Mouse (Mus musculus) intestine, embryonic 14.5 days (tissue): ENCODE measurements around the gene Mrpl16. TPM values are rescaled to one million over a fixed set of nuclear protein-coding genes. Genes with fewer than 3 reads are reported as not detected.

ENCODE experiments used
- ATAC-seq: fragments of 200-750 bp; cut with Nextera tagmentation; replicated peaks from 2 replicates; pipeline ENCODE4 v1.8.0; 2017; ENCODE audit warnings: low read depth, moderate number of reproducible peaks, moderate TSS enrichment, moderate library complexity; ENCODE audit not compliant: low FRiP score, low TSS enrichment
- DNase-seq: peaks from one replicate; pipeline ENCODE4 v3.0.0-alpha.2; 2018; ENCODE audit warnings: low spot score
- H3K27ac ChIP-seq: fragments of 300-500 bp; sonication (generic); 2 replicates; pipeline ENCODE4 v1.5.1; 2014; ENCODE audit warnings: low read depth, mild to moderate bottlenecking, control low read depth
- H3K27me3 ChIP-seq: fragments of 300-500 bp; sonication (generic); replicated peaks from 2 replicates; pipeline ENCODE4 v1.6.1; 2014; ENCODE audit warnings: low read length, control low read depth; ENCODE audit not compliant: control insufficient read depth, insufficient read depth
- H3K36me3 ChIP-seq: fragments of 300-500 bp; sonication (generic); 2 replicates; pipeline ENCODE4 v1.6.1; 2014; ENCODE audit warnings: low read length, control low read depth; ENCODE audit not compliant: control insufficient read depth, insufficient read depth
- H3K4me1 ChIP-seq: fragments of 300-500 bp; sonication (generic); replicated peaks from 2 replicates; pipeline ENCODE4 v1.6.1; 2014; ENCODE audit warnings: low read length, control low read depth, mixed read lengths; ENCODE audit not compliant: control insufficient read depth, insufficient read depth
- H3K4me2 ChIP-seq: fragments of 300-500 bp; sonication (generic); 2 replicates; pipeline ENCODE4 v1.6.1; 2014; ENCODE audit warnings: low read length
- H3K4me3 ChIP-seq: fragments of 300-500 bp; sonication (generic); 2 replicates; pipeline ENCODE4 v1.5.1; 2014; ENCODE audit warnings: low read depth, low read length, control low read depth, mixed read lengths
- H3K9ac ChIP-seq: fragments of 300-500 bp; sonication (generic); 2 replicates; pipeline ENCODE4 v1.6.1; 2014; ENCODE audit warnings: mild to moderate bottlenecking, low read length
- H3K9me3 ChIP-seq: fragments of 300-500 bp; sonication (generic); 2 replicates; pipeline ENCODE4 v1.6.1; 2016; ENCODE audit warnings: low read length, control low read depth; ENCODE audit not compliant: control insufficient read depth
- WGBS: fragments of 180-500 bp; shearing (Covaris S2); extraction: QIAGEN DNeasy Blood & Tissue Kit; methylation state at CpG from one replicate; pipeline ENCODE4 v1.1.7; 2014; 5-methylcytosine and 5-hydroxymethylcytosine counted together
- polyA plus RNA-seq: library from polyadenylated mRNA; unstranded; fragments of >200 nt; fragmentation: Nextera tagmentation; extraction: Ambion mirVana; gene quantifications from 2 replicates; pipeline ENCODE4 v1.2.1, GENCODE M21; 2014

Mrpl16 gene
- polyA plus RNA-seq, 1 experiment from 2014 or later = 67.1 TPM

DNA sequence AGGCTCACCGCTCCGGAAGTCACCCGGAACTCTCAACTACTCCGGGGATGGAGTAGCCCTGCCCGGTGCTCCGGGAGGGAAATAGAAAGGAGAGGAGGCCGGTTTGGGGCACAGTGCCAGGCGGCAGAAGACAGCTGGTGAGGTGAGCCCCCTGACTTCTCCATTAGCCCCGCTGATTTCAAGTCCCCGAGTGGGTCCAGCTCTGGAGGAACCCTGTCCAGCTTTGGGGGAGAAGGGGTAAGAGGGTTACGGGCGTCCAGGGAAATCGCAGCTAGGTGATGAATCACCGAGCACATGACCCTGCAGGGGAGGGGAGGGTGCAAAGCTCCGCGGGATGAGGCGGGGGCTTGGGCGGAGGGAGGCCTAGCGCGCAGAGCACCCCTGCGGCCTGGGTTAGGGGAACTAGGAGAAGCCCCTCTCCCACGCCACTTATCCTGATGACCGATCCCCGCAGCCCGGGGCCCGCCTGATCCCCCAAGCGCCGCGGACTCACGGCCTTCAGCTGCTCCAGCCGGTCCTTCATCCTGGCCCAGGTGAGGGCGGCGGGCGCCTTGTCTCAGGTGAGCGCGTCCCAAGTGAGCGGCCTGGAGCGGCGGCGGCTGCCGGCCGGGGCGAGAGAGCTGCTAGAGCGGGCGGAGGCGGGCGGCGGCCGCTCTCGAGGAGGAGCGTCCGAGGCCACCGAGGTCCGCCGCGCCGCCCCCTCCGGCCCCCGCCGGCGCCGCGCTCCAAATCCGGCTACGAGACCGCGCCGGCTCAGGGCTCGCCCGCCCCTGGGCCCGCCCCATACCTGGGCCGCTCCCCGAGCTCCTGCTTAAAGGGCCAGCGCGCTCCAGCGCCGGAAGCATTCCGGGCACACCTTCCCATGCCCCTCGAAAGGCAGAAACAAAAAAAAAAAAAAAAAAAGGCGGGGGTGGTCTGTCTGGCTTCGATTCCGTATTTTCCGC is 48.3 kb downstream of the Mrpl16 start:
- Histone ChIP-seq H3K36me3 (no peaks in the 10 kb centered on the region), H3K9ac (peak overlapping the region; percentile 72), H3K27ac (peak overlapping the region; percentile 67), H3K4me2 (peak overlapping the region; percentile 93), H3K9me3 (no peaks in the 10 kb centered on the region), H3K27me3 (0 out of 2 replicates have a peak, but pooled peaks cover 6% of the 10 kb centered on the region), H3K4me3 (peak overlapping the region; percentile 64), H3K4me1 (0 out of 2 replicates have a peak, but pooled peaks cover 3% of the 10 kb centered on the region)
- WGBS = under 1% methylated on average over 59 of the region's 83 CpGs
- peak; percentile 82 for DNase-seq
- peak; percentile 90 for ATAC-seq

DNA sequence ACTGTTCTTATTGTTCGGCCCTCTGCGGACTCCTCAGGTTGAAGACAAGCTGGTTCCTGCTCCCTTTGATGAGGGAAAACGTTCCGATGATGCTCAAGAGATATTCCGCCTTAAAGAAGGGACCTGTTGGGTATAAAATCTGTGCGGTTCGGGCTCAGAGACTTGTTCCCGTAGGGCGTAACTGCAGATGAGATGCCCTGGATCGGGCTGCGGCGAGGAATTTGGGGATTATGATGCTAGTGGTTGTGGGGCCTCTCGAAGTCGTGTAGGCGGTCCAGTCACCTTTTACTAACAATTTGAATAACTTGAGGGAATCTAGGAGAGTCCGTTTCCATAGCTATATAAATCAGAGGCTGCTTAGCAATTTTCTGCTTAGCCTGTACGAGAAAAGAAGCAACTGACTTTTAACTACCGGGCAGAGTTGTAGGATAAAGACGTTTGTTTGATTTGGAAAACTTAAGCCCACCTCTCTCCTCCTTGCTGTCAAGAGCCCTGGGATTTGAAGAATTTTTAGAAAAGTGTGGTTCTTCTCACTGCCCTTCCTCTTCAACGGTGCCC is 49.0 kb downstream of the Mrpl16 start, which contains the start of gene Stx3:
Stx3 (minus strand) TSS at position 261 of the 558 bp plus-strand sequence.
- H3K4me1 ChIP-seq = 0 out of 2 replicates have a peak, but pooled peaks cover 3% of the 10 kb centered on the region
- peak within 1 kb of the TSS; percentile 72 for H3K9ac ChIP-seq
- under 1% methylated on average over 20 of the region's 20 CpGs for WGBS
- ATAC-seq = no peak
- peak within 1 kb of the TSS; percentile 93 for H3K4me2 ChIP-seq
- 0 out of 2 replicates have a peak, but pooled peaks cover 6% of the 10 kb centered on the region for H3K27me3 ChIP-seq
- peak within 1 kb of the TSS; percentile 64 for H3K4me3 ChIP-seq
- H3K36me3 ChIP-seq = no peaks in the 10 kb centered on the region
- DNase-seq = peak; percentile 71
- peak within 1 kb of the TSS; percentile 67 for H3K27ac ChIP-seq
- H3K9me3 ChIP-seq = no peaks in the 10 kb centered on the region

DNA sequence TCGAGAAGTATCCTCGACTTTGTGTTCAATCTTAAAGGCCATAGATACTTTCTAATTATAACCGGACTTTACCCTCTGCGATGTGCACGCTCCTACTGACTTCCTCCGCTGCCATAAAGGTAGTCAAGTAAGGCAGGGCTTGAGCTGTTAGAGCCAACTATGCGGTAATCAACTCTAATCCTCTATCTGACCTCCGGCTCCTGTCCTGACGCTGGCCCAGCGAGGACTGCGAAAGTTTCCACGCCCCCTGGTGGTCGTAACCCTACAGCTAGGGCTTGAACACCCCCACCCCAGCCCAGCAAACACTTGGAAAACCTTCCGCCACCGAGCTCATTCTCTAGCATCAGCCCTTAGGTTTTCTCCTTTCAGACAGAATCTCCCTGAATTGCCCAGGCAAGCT is 49.6 kb downstream of the Mrpl16 start:
- Histone ChIP-seq H3K9me3 (no peaks in the 10 kb centered on the region), H3K4me3 (peak overlapping the region; percentile 64), H3K27ac (no peak overlapping the region), H3K27me3 (0 out of 2 replicates have a peak, but pooled peaks cover 6% of the 10 kb centered on the region), H3K9ac (no peak overlapping the region), H3K4me1 (0 out of 2 replicates have a peak, but pooled peaks cover 3% of the 10 kb centered on the region), H3K4me2 (peak overlapping the region; percentile 93), H3K36me3 (no peaks in the 10 kb centered on the region)
- ATAC-seq (peak; percentile 63; the same call in 1 of the 2 replicates), DNase-seq (peak; percentile 92)
- WGBS = under 1% methylated on average over 15 of the region's 15 CpGs

DNA sequence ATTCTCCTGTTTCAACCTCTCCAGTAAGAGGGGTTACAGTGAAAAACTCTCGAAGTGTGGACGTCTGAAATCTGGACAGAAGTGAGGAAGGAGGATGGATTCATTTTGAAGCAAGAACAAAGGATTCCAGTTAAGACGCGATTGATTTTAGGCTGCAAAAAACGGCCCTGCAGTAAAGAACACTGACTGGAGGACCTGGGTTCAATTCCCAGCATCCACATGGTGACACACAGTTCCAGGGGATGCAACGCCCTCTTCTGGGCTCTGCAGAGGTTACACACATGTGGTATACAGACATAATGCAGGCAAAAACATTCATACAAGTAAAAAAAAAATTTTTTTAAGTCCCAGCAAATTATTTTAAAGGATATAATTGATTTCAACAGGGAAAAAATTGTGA is 50.0 kb downstream of the Mrpl16 start:
- H3K4me2 ChIP-seq = peak overlapping the region; percentile 93
- H3K36me3 ChIP-seq = no peaks in the 10 kb centered on the region
- ATAC-seq = no peak
- WGBS = 30% methylated on average over 6 of the region's 6 CpGs
- no peak overlapping the region for H3K27ac ChIP-seq
- 0 out of 2 replicates have a peak, but pooled peaks cover 3% of the 10 kb centered on the region for H3K4me1 ChIP-seq
- no peaks in the 10 kb centered on the region for H3K9me3 ChIP-seq
- H3K4me3 ChIP-seq = peak overlapping the region; percentile 64
- H3K9ac ChIP-seq = no peak overlapping the region
- H3K27me3 ChIP-seq = 0 out of 2 replicates have a peak, but pooled peaks cover 6% of the 10 kb centered on the region
- DNase-seq = no peak

DNA sequence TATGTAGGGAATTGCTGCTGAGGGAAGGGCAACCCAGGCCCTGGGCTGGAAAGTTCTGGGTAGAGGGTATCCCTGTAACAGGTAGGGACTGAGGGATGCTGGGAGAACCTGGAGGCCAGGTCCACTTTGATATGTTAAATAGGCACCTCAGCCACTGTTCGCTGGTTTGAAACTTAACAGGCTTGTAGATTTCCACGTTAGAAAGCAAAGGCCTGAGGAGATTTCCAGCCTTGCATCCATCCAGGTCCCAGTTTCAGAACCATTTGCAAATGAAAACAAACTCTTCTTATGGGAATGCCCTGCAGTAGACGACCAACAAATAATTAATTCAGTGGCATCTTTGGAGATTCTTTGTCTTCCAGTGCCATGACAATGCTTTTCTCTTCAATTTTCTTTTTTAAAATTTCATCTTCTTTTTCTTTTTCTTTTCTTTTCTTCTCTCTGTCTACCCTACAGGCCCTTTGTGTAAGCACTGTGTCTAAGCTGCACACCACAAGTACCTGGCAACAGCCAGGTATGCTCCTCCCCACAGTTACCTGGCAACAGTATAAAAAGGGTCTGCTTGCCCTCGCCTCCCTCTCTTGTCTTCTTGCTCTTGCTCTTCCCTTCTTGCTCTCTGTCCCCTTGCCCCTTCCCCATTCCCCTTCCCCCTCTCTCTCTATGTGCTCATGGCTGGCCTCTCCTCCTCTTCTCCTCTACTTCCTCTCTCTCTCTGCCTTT is 53.3 kb downstream of the Mrpl16 start:
- Histone ChIP-seq H3K27ac (no peak overlapping the region), H3K4me2 (no peak overlapping the region), H3K27me3 (0 out of 2 replicates have a peak, but pooled peaks cover 6% of the 10 kb centered on the region), H3K4me3 (no peak overlapping the region), H3K4me1 (0 out of 2 replicates have a peak, but pooled peaks cover 3% of the 10 kb centered on the region), H3K9ac (no peak overlapping the region), H3K9me3 (no peaks in the 10 kb centered on the region), H3K36me3 (no peaks in the 10 kb centered on the region)
- ATAC-seq = no peak
- DNase-seq = no peak
- 45% methylated on average over 4 of the region's 4 CpGs for WGBS

Other genes starting within 250 kb of the Mrpl16 start
- gene Ms4a4d, start 233.6 kb upstream of the Mrpl16 start, polyA plus RNA-seq = 1.7 and 2.5 TPM in 2 replicates
- 4.1 and 4.7 TPM in 2 replicates for gene Ms4a6d, start 165.5 kb upstream of the Mrpl16 start, polyA plus RNA-seq
- gene Ms4a2, start 146.7 kb upstream of the Mrpl16 start, polyA plus RNA-seq = 0.27 TPM in 1 of 2 replicates, not detected in the other
- gene Ms4a3, start 129.5 kb upstream of the Mrpl16 start, polyA plus RNA-seq = not detected in 2 replicates
- gene Oosp2, start 109.8 kb upstream of the Mrpl16 start, polyA plus RNA-seq = not detected in 2 replicates
- not detected in 2 replicates for gene Oosp1, start 79.2 kb upstream of the Mrpl16 start, polyA plus RNA-seq
- not detected in 2 replicates for gene Oosp3, start 73.3 kb upstream of the Mrpl16 start, polyA plus RNA-seq
- not detected in 2 replicates for gene Gif, start 22.8 kb upstream of the Mrpl16 start, polyA plus RNA-seq
- 28.4 and 30.0 TPM in 2 replicates for gene Stx3, start 49.0 kb downstream of the Mrpl16 start, polyA plus RNA-seq
- 0.12 TPM in 1 of 2 replicates, not detected in the other for gene Olfr1417, start 68.8 kb downstream of the Mrpl16 start, polyA plus RNA-seq
- not detected in 2 replicates for gene Olfr1418, start 90.7 kb downstream of the Mrpl16 start, polyA plus RNA-seq
- gene Olfr1419, start 104.7 kb downstream of the Mrpl16 start, polyA plus RNA-seq = not detected in 2 replicates
- gene Olfr1420, start 116.2 kb downstream of the Mrpl16 start, polyA plus RNA-seq = 0.07 and 0.12 TPM in 2 replicates
- gene Patl1, start 142.0 kb downstream of the Mrpl16 start, polyA plus RNA-seq = 23.2 and 25.4 TPM in 2 replicates
- gene Osbp, start 195.6 kb downstream of the Mrpl16 start, polyA plus RNA-seq = 8.8 and 9.0 TPM in 2 replicates